Mouse (Mus musculus) NIH3T3 (cell line): ENCODE data around the gene Lrrfip1.

Source experiments
- DNase-seq: peaks from one replicate; pipeline ENCODE4 v3.0.0-alpha.2; 2012; ENCODE audit warnings: low read depth

Gene Lrrfip1

DNA sequence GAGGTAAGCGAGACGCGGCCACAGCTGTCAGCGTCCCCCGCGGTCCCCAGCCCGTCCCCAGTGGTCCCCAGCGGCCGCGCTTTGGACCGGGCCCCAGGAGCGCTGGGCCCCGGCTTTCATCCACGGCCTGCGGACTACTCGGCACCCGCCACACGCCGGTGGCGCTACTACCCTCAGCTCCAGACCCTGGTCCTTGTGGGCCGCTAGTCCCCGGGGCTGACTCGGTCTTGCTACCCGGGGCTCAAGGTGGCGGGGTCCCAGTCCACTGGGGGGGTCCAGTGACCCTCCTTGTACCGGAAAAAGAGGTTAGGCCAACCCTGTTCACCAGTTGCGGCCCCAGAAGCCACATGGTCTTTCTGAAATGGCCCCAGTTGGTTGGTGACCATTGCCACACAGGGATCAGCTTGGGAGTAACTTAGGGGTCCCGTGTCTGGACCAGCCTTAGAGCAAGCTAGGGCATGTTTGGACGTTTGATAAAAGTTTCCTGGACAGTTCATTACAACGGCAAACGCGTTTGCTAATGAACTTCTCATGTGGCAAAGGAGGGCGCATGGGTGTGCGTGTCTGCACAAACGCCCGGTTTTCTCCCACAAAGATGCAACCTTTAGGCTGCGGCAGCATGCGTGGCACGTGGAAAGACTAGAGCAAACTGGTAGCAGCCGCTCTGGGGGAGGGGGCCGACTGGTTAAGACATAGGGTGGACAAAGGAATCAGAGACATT lies 514 bp downstream of the Lrrfip1 start:
- DNase-seq, result peak; percentile 59

DNA sequence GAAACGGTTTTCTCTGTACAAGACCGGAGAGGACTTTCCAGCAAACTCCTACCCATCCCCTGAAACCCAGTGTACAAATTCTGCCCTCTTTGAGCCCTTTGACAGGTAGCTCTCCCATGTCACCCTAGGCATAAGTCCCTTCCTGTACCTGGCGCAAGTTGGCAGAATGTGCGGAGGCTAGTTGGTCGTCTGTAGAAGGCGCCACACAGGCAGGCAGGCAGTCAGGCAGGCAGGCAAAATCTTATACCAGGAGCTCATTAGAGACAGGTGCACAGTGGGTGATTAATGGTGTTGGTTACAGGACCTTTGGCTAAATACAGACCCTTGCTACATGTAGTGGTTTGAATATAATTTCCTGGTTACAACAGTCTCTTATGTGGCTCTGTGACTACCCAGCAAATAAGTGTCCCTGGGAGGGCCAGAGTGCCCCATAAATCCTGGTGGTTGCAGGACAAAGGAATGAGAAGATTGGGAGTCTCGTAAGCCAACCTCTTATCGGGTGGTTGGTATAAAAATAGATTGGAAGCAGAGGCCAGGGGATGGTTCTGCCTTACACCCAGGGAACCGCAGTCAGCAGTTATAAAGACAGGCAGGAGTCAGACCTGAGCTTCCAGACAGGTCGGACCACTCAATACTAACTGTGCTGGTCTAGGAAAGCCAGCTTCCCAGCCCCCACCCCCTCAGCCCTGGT lies 1.5 kb downstream of the Lrrfip1 start:
- no peak for DNase-seq

DNA sequence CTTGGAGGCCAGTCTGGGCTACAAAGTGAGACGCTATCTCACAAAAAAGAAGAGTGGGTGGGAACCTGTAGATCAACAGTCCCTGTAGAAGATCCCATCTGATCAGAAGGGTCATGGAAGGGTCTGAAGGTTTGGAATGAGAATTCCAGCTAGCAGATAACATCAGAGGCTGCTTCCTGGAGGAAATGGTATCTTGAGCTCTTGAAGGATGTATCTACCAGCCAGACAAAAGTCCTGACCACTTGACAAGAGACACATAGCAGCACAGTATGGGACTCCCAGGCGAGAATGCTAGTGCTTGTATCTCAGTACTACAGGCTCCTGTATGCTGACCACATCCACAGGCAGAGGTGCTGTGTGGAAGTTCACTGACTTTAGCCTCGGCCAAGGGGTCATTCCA lies 2.6 kb downstream of the Lrrfip1 start:
- no peak for DNase-seq

DNA sequence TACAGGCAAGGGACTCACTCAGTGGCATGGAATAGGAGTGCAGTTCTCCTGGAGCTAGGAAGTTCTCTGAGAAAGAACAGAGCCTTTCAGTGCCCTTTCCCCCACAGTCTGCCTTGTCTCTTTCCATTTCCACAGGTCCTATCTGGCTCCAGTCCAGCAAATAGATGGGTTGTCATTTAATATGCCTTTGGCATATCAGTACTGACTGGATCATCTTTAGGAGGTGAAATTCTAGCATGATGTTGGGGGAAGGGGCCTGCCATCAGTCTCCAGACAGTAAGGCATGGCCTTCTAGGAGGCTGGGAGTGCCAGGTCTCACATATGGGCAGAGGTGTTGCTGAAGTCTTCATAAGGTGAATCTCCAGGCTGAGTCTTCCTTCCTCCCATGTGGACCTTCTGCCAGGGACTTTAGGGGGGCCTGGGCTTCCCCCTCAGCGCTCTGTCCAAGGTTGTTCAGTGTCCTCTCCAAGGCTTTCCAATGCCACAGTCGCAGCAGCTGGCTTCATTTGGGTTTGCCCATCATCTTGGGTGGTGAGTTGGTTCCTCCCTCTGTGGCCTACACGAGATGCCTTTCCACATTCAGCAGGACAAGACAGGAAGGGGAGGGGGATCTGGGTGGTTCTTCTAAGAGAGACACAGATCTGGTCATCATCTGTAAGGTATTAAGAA lies 3.5 kb downstream of the Lrrfip1 start:
- no peak for DNase-seq

GRCm38 (mm10) chr1:91002641-91003040 lies 4.1 kb downstream of the Lrrfip1 start:
- no peak for DNase-seq

- no peak for DNase-seq
These were observed 5.2 kb downstream of the Lrrfip1 start for GRCm38 (mm10) chr1:91003522-91004253.

- no peak for DNase-seq
These were observed 7.5 kb downstream of the Lrrfip1 start for GRCm38 (mm10) chr1:91006037-91006436.

GRCm38 (mm10) chr1:91006708-91007107 lies 8.2 kb downstream of the Lrrfip1 start:
- DNase-seq, result no peak

DNA sequence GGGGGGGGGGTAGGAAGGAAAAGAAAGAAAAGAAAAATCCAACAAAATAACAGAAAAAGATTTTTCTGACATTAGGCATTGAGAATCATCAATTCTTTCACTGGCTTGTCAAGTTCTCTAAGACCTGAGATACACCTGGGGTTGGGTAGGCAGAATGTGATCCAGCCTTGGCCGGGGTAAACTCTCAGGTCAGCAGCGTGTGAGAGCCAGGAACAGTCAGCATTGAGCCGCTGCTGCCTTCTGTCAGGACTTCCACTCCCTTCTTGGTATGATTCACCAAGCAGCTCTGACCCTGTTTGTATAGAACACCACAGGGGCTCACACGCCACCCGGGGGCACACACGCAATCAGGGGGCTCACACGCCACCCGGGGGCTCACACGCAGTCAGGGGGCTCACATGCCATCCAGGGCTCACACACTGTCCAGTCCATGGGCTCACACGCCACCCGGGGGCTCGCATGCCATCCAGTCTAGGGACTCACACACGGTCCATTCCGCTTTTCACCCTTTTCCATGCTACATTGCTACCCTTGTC lies 9.7 kb downstream of the Lrrfip1 start:
- no peak for DNase-seq

GRCm38 (mm10) chr1:91008746-91009145 lies 10.2 kb downstream of the Lrrfip1 start:
- no peak for DNase-seq

GRCm38 (mm10) chr1:91009266-91009665 lies 10.7 kb downstream of the Lrrfip1 start:
- no peak for DNase-seq

DNA sequence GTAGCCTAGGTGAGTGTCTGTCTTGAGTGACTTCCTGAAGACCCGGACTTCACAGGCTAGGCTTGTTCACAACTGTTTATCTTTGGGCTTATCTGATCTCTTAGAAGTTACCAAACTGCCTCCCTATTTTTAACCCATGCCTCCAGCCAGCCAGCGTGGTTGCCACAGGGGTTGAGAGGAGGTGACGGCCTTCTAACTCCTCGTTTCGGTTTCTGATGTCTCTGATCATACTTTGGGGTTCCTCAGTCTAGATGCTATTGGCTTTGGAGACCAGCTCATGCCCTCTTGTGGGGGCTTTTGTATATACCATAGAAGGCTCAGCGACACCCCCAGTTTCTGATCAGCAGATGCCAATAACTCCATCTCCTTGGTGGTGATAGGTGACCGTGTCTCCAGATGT lies 11.7 kb downstream of the Lrrfip1 start:
- no peak for DNase-seq

DNA sequence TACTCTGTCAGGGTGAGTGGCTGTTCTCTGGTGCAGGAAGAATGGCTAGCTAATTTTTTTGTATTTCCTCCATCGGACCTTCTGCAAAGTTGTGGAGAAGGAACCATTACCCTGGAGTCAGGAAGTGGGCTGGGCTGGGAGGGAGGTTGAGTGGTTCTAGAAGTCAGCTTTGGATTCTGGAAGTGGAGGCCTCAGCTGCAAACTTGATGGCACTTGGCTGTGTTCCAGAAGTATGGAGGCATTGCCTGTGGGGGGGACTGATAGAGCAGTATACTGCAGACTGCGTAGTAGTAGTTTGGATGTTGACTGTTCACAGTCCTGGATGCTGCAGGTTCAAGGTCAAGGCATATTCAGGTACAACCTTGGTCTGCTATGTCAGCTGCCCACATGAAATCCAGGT lies 12.2 kb downstream of the Lrrfip1 start:
- DNase-seq, result no peak

DNA sequence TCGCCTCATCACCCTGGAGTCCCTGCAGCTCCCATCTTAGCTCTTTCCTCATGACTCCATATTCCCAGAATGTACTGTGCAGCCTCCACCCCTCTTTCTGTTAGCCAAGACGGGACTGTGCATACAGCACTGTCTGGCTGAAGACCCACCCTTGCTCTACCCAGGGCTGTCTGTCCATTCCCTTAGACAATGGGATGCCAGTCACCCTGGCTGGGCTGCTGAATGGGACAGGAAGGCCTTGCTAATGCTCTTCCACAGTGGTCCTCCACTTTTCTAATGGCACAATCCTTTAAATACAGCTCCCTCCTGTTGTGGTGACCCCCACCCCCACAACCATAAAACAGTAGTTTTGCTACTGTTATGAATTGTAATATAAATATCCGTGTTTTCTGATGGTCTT lies 12.8 kb downstream of the Lrrfip1 start:
- DNase-seq, result no peak

GRCm38 (mm10) chr1:91013803-91014202 lies 15.3 kb downstream of the Lrrfip1 start:
- DNase-seq, result peak; percentile 25

DNA sequence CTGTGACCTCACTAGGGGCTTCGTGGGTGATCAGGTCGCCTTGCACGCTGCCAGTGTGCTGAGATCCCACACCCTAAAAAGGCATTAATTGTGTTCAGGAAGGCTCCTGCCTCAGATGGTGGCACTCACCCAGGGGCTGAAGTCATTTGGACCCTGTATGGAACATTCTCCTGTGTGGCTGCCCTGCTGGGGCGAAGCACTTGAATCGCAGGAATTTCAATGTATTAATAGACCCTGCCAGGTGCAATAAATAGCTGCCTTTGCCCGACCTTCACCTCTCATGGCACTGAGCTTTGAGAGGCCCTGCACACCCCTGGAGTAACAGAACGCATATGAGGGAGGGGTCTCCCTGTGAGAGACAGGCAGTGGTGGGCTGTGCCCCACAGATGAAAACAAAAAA lies 17.0 kb downstream of the Lrrfip1 start:
- DNase-seq, result no peak

- no peak for DNase-seq
These were observed 18.7 kb downstream of the Lrrfip1 start for GRCm38 (mm10) chr1:91017111-91017758.

GRCm38 (mm10) chr1:91019346-91019745 lies 20.8 kb downstream of the Lrrfip1 start:
- no peak for DNase-seq

- peak; percentile 48 for DNase-seq
These were observed 22.8 kb downstream of the Lrrfip1 start for GRCm38 (mm10) chr1:91021304-91021703.

- DNase-seq, result peak; percentile 41
These were observed 23.8 kb downstream of the Lrrfip1 start for GRCm38 (mm10) chr1:91022157-91022895.

- DNase-seq, result peak; percentile 65
These were observed 24.7 kb downstream of the Lrrfip1 start for GRCm38 (mm10) chr1:91023230-91023629.
